Mouse (Mus musculus): ENCODE data around the gene Nol12.

GRCm38 (mm10) chr15:78898507-78899001 lies 36.2 kb upstream of the Nol12 start:
- TF ChIP-seq GATA1 (IDR thresholded peaks at IDR 0.05; ENCODE audit: borderline replicate concordance, low read length): no peak
- no peak for TF ChIP-seq FLI1 (IDR thresholded peaks at IDR 0.05; ENCODE audit: low read length)
